Mouse (Mus musculus) cortical plate, adult 2 months (tissue): ENCODE results near the gene Ptpn14. TPM values are rescaled to one million over a fixed set of nuclear protein-coding genes. Genes with fewer than 3 reads are reported as not detected.
A peak's percentile ranks its signal among the peaks of the same experiment; 100 is the strongest.

Experiments
- H3K27ac ChIP-seq: fragments of 200-500 bp; 2 replicates; pipeline ENCODE4 v1.5.1; 2012; ENCODE audit warnings: low read length, control low read depth, inconsistent platforms; ENCODE audit not compliant: insufficient read depth
- H3K4me1 ChIP-seq: fragments of 200-500 bp; 2 replicates; pipeline ENCODE4 v1.6.1; 2011; ENCODE audit warnings: low read length; ENCODE audit not compliant: control insufficient read depth, insufficient read depth
- H3K4me3 ChIP-seq: fragments of 200-500 bp; 2 replicates; pipeline ENCODE4 v1.5.1; 2011; ENCODE audit warnings: mild to moderate bottlenecking, low read length, control low read depth; ENCODE audit not compliant: insufficient read depth
- CTCF ChIP-seq: fragments of 200-500 bp; IDR thresholded peaks from 2 replicates; pipeline ENCODE4 v1.5.1; 2011; ENCODE audit warnings: mild to moderate bottlenecking, control low read depth, low read length; ENCODE audit not compliant: insufficient read depth; ENCODE audit errors: extremely low read depth
- POLR2A ChIP-seq: fragments of 200-500 bp; IDR thresholded peaks from 2 replicates; pipeline ENCODE4 v1.6.1; 2011; ENCODE audit warnings: mild to moderate bottlenecking, low read length, control low read depth; ENCODE audit not compliant: insufficient read depth; ENCODE audit errors: extremely low read depth
- polyA plus RNA-seq: library from polyadenylated mRNA; depleted of rRNA; stranded (reverse); fragments of >200 nt; gene quantifications from 2 replicates; pipeline ENCODE4 v1.2.3, GENCODE M21; 2012

The Ptpn14 gene
- polyA plus RNA-seq, 1 experiment, result 2.5 TPM

- Histone ChIP-seq H3K4me3 (no peak overlapping the region), H3K4me1 (no peaks in the 10 kb centered on the region), H3K27ac (no peak overlapping the region)
- TF ChIP-seq CTCF (no peak), POLR2A (no peak)
Observed at GRCm38 (mm10) chr1:189715915-189716797, 11.9 kb upstream of the Ptpn14 start.

- Histone ChIP-seq H3K4me1 (no peaks in the 10 kb centered on the region), H3K27ac (no peak overlapping the region), H3K4me3 (no peak overlapping the region)
- TF ChIP-seq CTCF (no peak), POLR2A (no peak)
Observed at GRCm38 (mm10) chr1:189717546-189717945, 10.5 kb upstream of the Ptpn14 start.

GRCm38 (mm10) chr1:189718600-189718999 is 9.5 kb upstream of the Ptpn14 start:
- H3K4me3 ChIP-seq, result no peak overlapping the region
- H3K27ac ChIP-seq, result no peak overlapping the region
- TF ChIP-seq CTCF (no peak), POLR2A (no peak)
- H3K4me1 ChIP-seq, result no peaks in the 10 kb centered on the region

GRCm38 (mm10) chr1:189726121-189726520 is 1.9 kb upstream of the Ptpn14 start:
- TF ChIP-seq POLR2A (no peak), CTCF (no peak)
- Histone ChIP-seq H3K4me1 (no peaks in the 10 kb centered on the region), H3K4me3 (no peak overlapping the region), H3K27ac (no peak overlapping the region)

GRCm38 (mm10) chr1:189727346-189727883 is 653 bp upstream of the Ptpn14 start:
- peak overlapping the region; percentile 24 for H3K27ac ChIP-seq
- H3K4me3 ChIP-seq, result peak overlapping the region; percentile 20
- TF ChIP-seq POLR2A, result no peak
- TF ChIP-seq CTCF, result no peak
- H3K4me1 ChIP-seq, result no peaks in the 10 kb centered on the region

GRCm38 (mm10) chr1:189728784-189729115 is 682 bp downstream of the Ptpn14 start:
- H3K27ac ChIP-seq, result no peak overlapping the region

GRCm38 (mm10) chr1:189729141-189729815 is 1.2 kb downstream of the Ptpn14 start:
- TF ChIP-seq CTCF (no peak), POLR2A (no peak)
- H3K27ac ChIP-seq, result no peak overlapping the region
- H3K4me3 ChIP-seq, result peak overlapping the region; percentile 18
- H3K4me1 ChIP-seq, result no peaks in the 10 kb centered on the region

More at GRCm38 (mm10) chr1:189728784-189729115, 682 bp downstream of the Ptpn14 start:
- Histone ChIP-seq H3K4me3 (peak overlapping the region; percentile 20), H3K4me1 (no peaks in the 10 kb centered on the region)
- TF ChIP-seq CTCF (no peak), POLR2A (no peak)

- Histone ChIP-seq H3K4me1 (no peaks in the 10 kb centered on the region), H3K4me3 (no peak overlapping the region), H3K27ac (no peak overlapping the region)
- TF ChIP-seq POLR2A, result no peak
- no peak for TF ChIP-seq CTCF
Observed at GRCm38 (mm10) chr1:189731697-189732096, 3.6 kb downstream of the Ptpn14 start.

- no peak for TF ChIP-seq CTCF
- no peak for TF ChIP-seq POLR2A
- no peak overlapping the region for H3K27ac ChIP-seq
- H3K4me1 ChIP-seq, result no peaks in the 10 kb centered on the region
- H3K4me3 ChIP-seq, result no peak overlapping the region
Observed at GRCm38 (mm10) chr1:189732156-189732555, 4.1 kb downstream of the Ptpn14 start.
